Mouse (Mus musculus) CD8-positive naive resting alpha-beta T cell, adult 57 days (primary cell): ENCODE measurements around the gene Furin. TPM values are rescaled to one million over a fixed set of nuclear protein-coding genes. Genes with fewer than 3 reads are reported as not detected.

Experiments used
- total RNA-seq: library from RNA; stranded (reverse); gene quantifications from one replicate; pipeline ENCODE4 v1.2.4, GENCODE M21; 2023

Furin gene
- total RNA-seq, result 66.4 TPM

GRCm38 (mm10) chr7:80405188-80405695 is at the start of gene Furin:
TSS of gene Furin (minus strand) at chr7:80405436.

GRCm38 (mm10) chr7:80387633-80388543 is 17.3 kb downstream of the Furin start, which contains the start of gene Fes:
TSS of gene Fes (minus strand) at chr7:80387946.

DNA sequence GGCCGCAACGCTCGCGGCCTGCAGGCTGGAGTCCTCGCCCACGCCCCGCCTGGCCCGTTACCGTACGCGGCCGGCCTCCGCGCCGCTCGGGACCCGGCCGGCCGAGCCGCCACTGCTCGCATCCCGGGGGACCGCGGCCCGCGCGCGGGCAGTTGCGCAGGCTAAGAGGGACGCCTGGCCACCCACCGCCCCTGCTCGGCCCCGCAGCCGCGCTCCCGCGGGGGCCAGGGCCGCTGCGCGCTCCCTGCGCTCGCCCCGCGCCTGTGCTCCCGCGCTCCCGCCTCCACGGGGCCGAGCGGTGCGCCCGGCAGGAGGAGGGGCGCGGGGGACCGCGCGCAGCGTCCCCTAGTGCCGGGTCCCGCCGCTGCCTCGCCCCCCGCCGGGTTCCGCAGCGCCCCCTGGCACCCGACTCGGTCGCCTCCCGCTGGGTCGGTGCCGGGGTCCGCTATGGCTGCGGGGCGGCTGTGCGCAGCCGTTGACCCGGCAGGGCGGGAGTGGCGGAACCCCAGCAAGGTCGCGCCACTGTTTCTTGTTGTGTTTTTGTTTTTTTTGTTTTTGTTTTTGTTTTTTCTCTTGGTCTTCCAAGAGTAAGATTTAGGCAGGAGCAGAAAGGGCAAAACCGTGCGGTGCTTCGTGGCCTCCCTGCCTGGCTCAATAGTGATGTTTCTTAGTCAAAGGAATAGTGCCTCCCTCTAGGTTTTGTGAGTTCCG is 34.0 kb downstream of the Furin start, which contains the start of gene Man2a2:
TSS of gene Man2a2 (minus strand) at position 335 of the 711 bp plus-strand sequence.

GRCm38 (mm10) chr7:80342858-80343257 is 62.4 kb downstream of the Furin start, which contains the start of gene Hddc3:
TSS of gene Hddc3 (plus strand) at chr7:80343104.

GRCm38 (mm10) chr7:80340793-80341192 is 64.4 kb downstream of the Furin start, which contains the start of gene Unc45a:
TSS of gene Unc45a (minus strand) at chr7:80341005.

Other genes with a start within 250 kb of the Furin start
- 48.9 TPM for gene Sema4b, start 218.6 kb downstream of the Furin start, total RNA-seq
- 49.5 TPM for gene Cib1, start 172.6 kb downstream of the Furin start, total RNA-seq
- 5.2 TPM for gene Gdpgp1, start 172.6 kb downstream of the Furin start, total RNA-seq
- gene Ttll13, start 159.1 kb downstream of the Furin start, total RNA-seq, result 1.8 TPM
- gene Ngrn, start 144.2 kb downstream of the Furin start, total RNA-seq, result 17.9 TPM
- gene Vps33b, start 135.8 kb downstream of the Furin start, total RNA-seq, result 34.9 TPM
- gene Prc1, start 111.0 kb downstream of the Furin start, total RNA-seq, result 2.6 TPM
- gene Rccd1, start 81.0 kb downstream of the Furin start, total RNA-seq, result 34.9 TPM
- 135 TPM for gene Unc45a, start 64.4 kb downstream of the Furin start, total RNA-seq
- gene Hddc3, start 62.3 kb downstream of the Furin start, total RNA-seq, result 8.1 TPM
- gene Man2a2, start 34.1 kb downstream of the Furin start, total RNA-seq, result 99.7 TPM
- gene Fes, start 17.5 kb downstream of the Furin start, total RNA-seq, result 8.6 TPM
- gene Blm, start 129.7 kb upstream of the Furin start, total RNA-seq, result 16.4 TPM